Mouse (Mus musculus) ovary, adult 18-20 months (tissue): ENCODE results near the gene 2700049A03Rik.

Experiments
- DNase-seq: peaks from one replicate; pipeline ENCODE4 v3.0.0; 2022; ENCODE audit warnings: low spot score, mixed read lengths

The 2700049A03Rik gene

GRCm38 (mm10) chr12:71269367-71269766 is 132.7 kb downstream of the 2700049A03Rik start:
- DNase-seq = no peak

GRCm38 (mm10) chr12:71271131-71271530 is 134.5 kb downstream of the 2700049A03Rik start:
- DNase-seq = no peak

- no peak for DNase-seq
Measured at GRCm38 (mm10) chr12:71274519-71275237, 138.0 kb downstream of the 2700049A03Rik start.

DNA sequence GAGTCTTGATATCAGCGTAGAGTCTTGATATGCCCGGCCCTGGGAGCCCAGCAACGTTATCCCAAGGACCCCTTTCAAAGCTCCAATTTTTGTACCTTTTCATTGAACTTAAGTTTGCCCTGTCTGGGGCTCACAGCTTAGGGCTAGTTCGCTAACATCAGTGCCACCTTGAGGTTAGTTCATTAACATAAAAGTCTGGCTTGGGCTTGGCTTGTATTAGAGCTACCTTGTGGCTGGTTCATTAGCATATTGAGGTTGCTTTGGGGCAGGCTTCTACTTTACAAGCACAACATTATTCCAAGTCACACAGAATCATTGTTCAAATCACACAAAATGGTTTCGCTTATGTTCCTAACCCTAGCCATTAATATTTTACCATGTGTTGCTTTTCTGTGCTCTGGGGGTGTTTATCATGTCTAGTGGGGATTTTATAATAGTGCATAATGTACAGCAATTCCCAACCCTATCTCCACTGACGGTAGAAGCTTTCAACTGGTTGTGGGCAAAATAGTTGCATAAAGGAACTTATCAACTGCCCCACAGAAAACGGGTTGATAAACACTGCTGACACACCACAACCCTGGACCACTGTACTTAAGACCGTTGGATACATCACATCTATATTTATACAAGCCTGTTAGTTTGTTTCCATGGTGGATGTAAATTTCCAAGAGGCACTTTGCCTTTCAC is 139.4 kb downstream of the 2700049A03Rik start:
- no peak for DNase-seq

- no peak for DNase-seq
Measured at GRCm38 (mm10) chr12:71279521-71280262, 143.0 kb downstream of the 2700049A03Rik start.

DNA sequence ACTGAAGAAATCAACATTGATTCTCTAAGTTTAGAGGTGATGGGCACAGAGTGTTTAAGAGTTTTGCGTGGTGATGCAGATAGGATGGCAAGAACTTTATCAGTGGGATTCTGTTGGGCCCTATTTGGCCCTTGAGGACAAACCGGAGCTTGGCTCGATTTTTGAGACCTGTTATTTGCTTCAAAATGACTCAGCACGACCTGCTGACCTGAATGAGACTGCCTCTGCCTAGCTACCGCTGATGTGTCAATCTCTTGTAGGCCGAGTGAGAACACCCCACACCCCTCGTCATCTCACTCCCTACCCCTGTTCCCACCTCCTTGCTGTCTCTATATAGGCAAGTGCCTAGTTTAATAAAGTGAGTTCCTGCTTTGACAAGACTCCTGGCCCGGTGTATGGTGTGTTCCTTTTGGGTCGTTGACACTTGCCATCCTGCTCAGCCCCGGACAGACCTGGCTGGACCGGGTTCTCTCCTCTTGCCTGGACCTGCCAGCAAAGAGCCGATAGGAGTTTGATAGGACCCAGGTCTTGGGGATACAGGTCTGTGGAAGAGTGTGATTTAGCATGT is 144.6 kb downstream of the 2700049A03Rik start:
- DNase-seq = no peak

GRCm38 (mm10) chr12:71285399-71285798 is 148.8 kb downstream of the 2700049A03Rik start:
- no peak for DNase-seq

- no peak for DNase-seq
Measured at GRCm38 (mm10) chr12:71290460-71290859, 153.8 kb downstream of the 2700049A03Rik start.
